Mouse (Mus musculus): ENCODE data around the gene Rubcn. TPM values are rescaled to one million over a fixed set of nuclear protein-coding genes. Genes with fewer than 3 reads are reported as not detected.

Gene Rubcn
- polyA plus RNA-seq, 1 experiment: 22.1 TPM

- Histone ChIP-seq H3K79me2 (ENCODE audit: control insufficient read depth, insufficient read depth) (no peaks in the 10 kb centered on the region), H3K4me3 (ENCODE audit: insufficient read depth, poor library complexity, severe bottlenecking) (no peak overlapping the region), H3K79me3 (ENCODE audit: low read depth) (no peaks in the 10 kb centered on the region), H3ac (ENCODE audit: control insufficient read depth, insufficient read length, low read depth) (no peak overlapping the region), H3K36me3 (ENCODE audit: control insufficient read depth, insufficient read depth) (peaks cover 54% of the 10 kb centered on the region), H3K27me3 (ENCODE audit: control insufficient read depth, insufficient read depth, insufficient read length) (no peaks in the 10 kb centered on the region)
- TF ChIP-seq CEBPB (IDR thresholded peaks at IDR 0.05; ENCODE audit: low read depth): no peak
- TF ChIP-seq MYOD1 (IDR thresholded peaks at IDR 0.05; ENCODE audit: control insufficient read depth, insufficient read length, low read depth): no peak
- no peak for TF ChIP-seq USF1 (IDR thresholded peaks at IDR 0.05; ENCODE audit: low read depth)
- no peak for TF ChIP-seq CTCF (IDR thresholded peaks at IDR 0.05; ENCODE audit: control insufficient read depth, insufficient read depth, insufficient read length)
- no peak for TF ChIP-seq MYOG (IDR thresholded peaks at IDR 0.05; ENCODE audit: control insufficient read depth, extremely low read depth, insufficient read length)
- TF ChIP-seq MAX (IDR thresholded peaks at IDR 0.05): no peak
- no peak for TF ChIP-seq FOSL1 (IDR thresholded peaks at IDR 0.05; ENCODE audit: insufficient read depth, low read length, poor library complexity, severe bottlenecking)
Measured at GRCm38 (mm10) chr16:32829104-32829503, 48.5 kb downstream of the Rubcn start.

DNA sequence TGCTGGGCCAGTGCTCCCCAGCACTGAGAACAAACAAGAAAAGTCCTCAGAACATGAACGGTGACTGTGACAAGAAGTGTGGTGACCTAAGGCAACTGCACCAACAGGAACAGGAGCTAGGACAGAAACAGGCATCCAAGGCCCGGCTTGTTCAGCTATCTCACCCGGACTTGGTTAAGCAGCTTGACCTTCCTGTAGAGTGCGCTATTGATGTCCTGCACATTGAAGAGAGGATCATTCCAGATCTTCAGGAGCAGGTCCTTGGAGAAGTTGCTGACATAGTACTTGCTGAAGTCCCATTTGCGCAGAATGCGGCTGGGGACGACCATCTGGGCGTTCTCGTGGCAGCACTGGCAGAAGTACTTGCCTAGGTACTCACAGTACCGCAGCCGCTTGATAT is 51.0 kb downstream of the Rubcn start:
- H3K27me3 ChIP-seq (ENCODE audit: control insufficient read depth, insufficient read depth, insufficient read length): no peaks in the 10 kb centered on the region
- H3K4me3 ChIP-seq (ENCODE audit: insufficient read depth, poor library complexity, severe bottlenecking): no peak overlapping the region
- TF ChIP-seq FOSL1 (IDR thresholded peaks at IDR 0.05; ENCODE audit: insufficient read depth, low read length, poor library complexity, severe bottlenecking) (no peak), MYOD1 (IDR thresholded peaks at IDR 0.05; ENCODE audit: control insufficient read depth, insufficient read length, low read depth) (no peak), USF1 (IDR thresholded peaks at IDR 0.05; ENCODE audit: low read depth) (no peak), MYOG (IDR thresholded peaks at IDR 0.05; ENCODE audit: control insufficient read depth, extremely low read depth, insufficient read length) (no peak), CTCF (IDR thresholded peaks at IDR 0.05; ENCODE audit: control insufficient read depth, insufficient read depth, insufficient read length) (no peak), MAX (IDR thresholded peaks at IDR 0.05) (no peak), CEBPB (IDR thresholded peaks at IDR 0.05; ENCODE audit: low read depth) (no peak)
- H3K79me3 ChIP-seq (ENCODE audit: low read depth): no peaks in the 10 kb centered on the region
- peaks cover 54% of the 10 kb centered on the region for H3K36me3 ChIP-seq (ENCODE audit: control insufficient read depth, insufficient read depth)
- no peak overlapping the region for H3ac ChIP-seq (ENCODE audit: control insufficient read depth, insufficient read length, low read depth)
- no peaks in the 10 kb centered on the region for H3K79me2 ChIP-seq (ENCODE audit: control insufficient read depth, insufficient read depth)

DNA sequence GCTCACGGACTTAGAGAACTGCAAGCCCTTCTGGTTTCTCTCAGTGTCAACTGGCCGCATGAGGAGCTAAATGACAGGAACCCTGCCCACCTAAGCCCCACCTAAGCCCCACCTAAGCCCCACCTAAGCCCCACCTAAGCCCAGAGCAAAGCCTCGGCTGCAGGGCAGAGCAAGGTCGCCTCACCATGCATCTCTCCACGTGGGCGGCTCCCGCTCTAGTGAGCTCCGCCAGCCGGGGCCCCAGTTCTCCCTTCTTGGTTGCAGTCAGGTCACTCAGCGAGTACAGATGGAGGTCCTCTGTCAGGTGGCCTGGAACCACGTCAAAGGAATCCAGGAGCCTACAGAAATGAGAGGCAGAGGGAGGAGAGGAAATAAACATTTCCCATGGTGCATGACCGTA is 52.2 kb downstream of the Rubcn start:
- Histone ChIP-seq H3K79me2 (ENCODE audit: control insufficient read depth, insufficient read depth) (no peaks in the 10 kb centered on the region), H3K4me3 (ENCODE audit: insufficient read depth, poor library complexity, severe bottlenecking) (no peak overlapping the region), H3K36me3 (ENCODE audit: control insufficient read depth, insufficient read depth) (peaks cover 52% of the 10 kb centered on the region), H3ac (ENCODE audit: control insufficient read depth, insufficient read length, low read depth) (no peak overlapping the region), H3K79me3 (ENCODE audit: low read depth) (no peaks in the 10 kb centered on the region), H3K27me3 (ENCODE audit: control insufficient read depth, insufficient read depth, insufficient read length) (no peaks in the 10 kb centered on the region)
- TF ChIP-seq CTCF (IDR thresholded peaks at IDR 0.05; ENCODE audit: control insufficient read depth, insufficient read depth, insufficient read length) (no peak), MAX (IDR thresholded peaks at IDR 0.05) (no peak), FOSL1 (IDR thresholded peaks at IDR 0.05; ENCODE audit: insufficient read depth, low read length, poor library complexity, severe bottlenecking) (no peak), CEBPB (IDR thresholded peaks at IDR 0.05; ENCODE audit: low read depth) (no peak), MYOD1 (IDR thresholded peaks at IDR 0.05; ENCODE audit: control insufficient read depth, insufficient read length, low read depth) (no peak)

- Histone ChIP-seq H3ac (ENCODE audit: control insufficient read depth, insufficient read length, low read depth) (no peak overlapping the region), H3K79me3 (ENCODE audit: low read depth) (no peaks in the 10 kb centered on the region), H3K27me3 (ENCODE audit: control insufficient read depth, insufficient read depth, insufficient read length) (no peaks in the 10 kb centered on the region), H3K36me3 (ENCODE audit: control insufficient read depth, insufficient read depth) (peaks cover 43% of the 10 kb centered on the region), H3K4me3 (ENCODE audit: insufficient read depth, poor library complexity, severe bottlenecking) (no peak overlapping the region), H3K79me2 (ENCODE audit: control insufficient read depth, insufficient read depth) (no peaks in the 10 kb centered on the region)
- TF ChIP-seq MYOD1 (IDR thresholded peaks at IDR 0.05; ENCODE audit: control insufficient read depth, insufficient read length, low read depth) (no peak), USF1 (IDR thresholded peaks at IDR 0.05; ENCODE audit: low read depth) (no peak), FOSL1 (IDR thresholded peaks at IDR 0.05; ENCODE audit: insufficient read depth, low read length, poor library complexity, severe bottlenecking) (no peak), MAX (IDR thresholded peaks at IDR 0.05) (no peak), MYOG (IDR thresholded peaks at IDR 0.05; ENCODE audit: control insufficient read depth, extremely low read depth, insufficient read length) (no peak), CTCF (IDR thresholded peaks at IDR 0.05; ENCODE audit: control insufficient read depth, insufficient read depth, insufficient read length) (no peak), CEBPB (IDR thresholded peaks at IDR 0.05; ENCODE audit: low read depth) (no peak)
Measured at GRCm38 (mm10) chr16:32824061-32824460, 53.5 kb downstream of the Rubcn start.

DNA sequence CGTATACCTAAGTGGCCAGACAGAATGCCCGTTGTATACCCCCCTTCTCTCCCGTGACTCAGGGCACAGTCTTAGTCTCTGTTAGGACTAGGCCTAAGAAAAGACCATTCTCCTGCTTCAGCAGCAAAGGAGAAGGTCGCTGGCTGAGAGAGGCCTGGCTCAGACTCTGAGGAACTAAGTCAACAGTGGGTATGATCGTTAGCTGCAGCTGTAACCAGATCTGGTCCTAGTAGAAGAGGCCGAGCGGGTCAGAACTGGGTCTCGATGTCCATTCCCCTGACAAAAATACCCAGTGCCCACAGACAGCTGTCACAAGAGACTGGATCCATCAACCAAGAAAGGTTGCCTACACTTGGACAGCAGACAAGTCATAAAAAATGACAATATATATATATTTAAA is 54.1 kb downstream of the Rubcn start:
- H3K79me3 ChIP-seq (ENCODE audit: low read depth): no peaks in the 10 kb centered on the region
- no peaks in the 10 kb centered on the region for H3K79me2 ChIP-seq (ENCODE audit: control insufficient read depth, insufficient read depth)
- no peak overlapping the region for H3K4me3 ChIP-seq (ENCODE audit: insufficient read depth, poor library complexity, severe bottlenecking)
- H3K27me3 ChIP-seq (ENCODE audit: control insufficient read depth, insufficient read depth, insufficient read length): no peaks in the 10 kb centered on the region
- H3ac ChIP-seq (ENCODE audit: control insufficient read depth, insufficient read length, low read depth): no peak overlapping the region
- no peak for TF ChIP-seq USF1 (IDR thresholded peaks at IDR 0.05; ENCODE audit: low read depth)
- TF ChIP-seq MYOG (IDR thresholded peaks at IDR 0.05; ENCODE audit: control insufficient read depth, extremely low read depth, insufficient read length): no peak
- TF ChIP-seq CTCF (IDR thresholded peaks at IDR 0.05; ENCODE audit: control insufficient read depth, insufficient read depth, insufficient read length): no peak
- no peak for TF ChIP-seq FOSL1 (IDR thresholded peaks at IDR 0.05; ENCODE audit: insufficient read depth, low read length, poor library complexity, severe bottlenecking)
- no peak for TF ChIP-seq CEBPB (IDR thresholded peaks at IDR 0.05; ENCODE audit: low read depth)
- no peak for TF ChIP-seq MAX (IDR thresholded peaks at IDR 0.05)
- no peak for TF ChIP-seq MYOD1 (IDR thresholded peaks at IDR 0.05; ENCODE audit: control insufficient read depth, insufficient read length, low read depth)
- peaks cover 38% of the 10 kb centered on the region for H3K36me3 ChIP-seq (ENCODE audit: control insufficient read depth, insufficient read depth)

- Histone ChIP-seq H3K36me3 (ENCODE audit: control insufficient read depth, insufficient read depth) (peaks cover 38% of the 10 kb centered on the region), H3ac (ENCODE audit: control insufficient read depth, insufficient read length, low read depth) (no peak overlapping the region), H3K4me3 (ENCODE audit: insufficient read depth, poor library complexity, severe bottlenecking) (no peak overlapping the region), H3K79me3 (ENCODE audit: low read depth) (no peaks in the 10 kb centered on the region), H3K79me2 (ENCODE audit: control insufficient read depth, insufficient read depth) (no peaks in the 10 kb centered on the region), H3K27me3 (ENCODE audit: control insufficient read depth, insufficient read depth, insufficient read length) (no peaks in the 10 kb centered on the region)
- no peak for TF ChIP-seq MYOD1 (IDR thresholded peaks at IDR 0.05; ENCODE audit: control insufficient read depth, insufficient read length, low read depth)
- TF ChIP-seq MYOG (IDR thresholded peaks at IDR 0.05; ENCODE audit: control insufficient read depth, extremely low read depth, insufficient read length): no peak
- no peak for TF ChIP-seq FOSL1 (IDR thresholded peaks at IDR 0.05; ENCODE audit: insufficient read depth, low read length, poor library complexity, severe bottlenecking)
- TF ChIP-seq CTCF (IDR thresholded peaks at IDR 0.05; ENCODE audit: control insufficient read depth, insufficient read depth, insufficient read length): no peak
- no peak for TF ChIP-seq CEBPB (IDR thresholded peaks at IDR 0.05; ENCODE audit: low read depth)
- TF ChIP-seq MAX (IDR thresholded peaks at IDR 0.05): no peak
- TF ChIP-seq USF1 (IDR thresholded peaks at IDR 0.05; ENCODE audit: low read depth): no peak
Measured at GRCm38 (mm10) chr16:32822881-32823280, 54.7 kb downstream of the Rubcn start.
